Mouse (Mus musculus): Measurements from ENCODE around the gene Fxyd2. TPM values are rescaled to one million over a fixed set of nuclear protein-coding genes. Genes with fewer than 3 reads are reported as not detected.
A peak's percentile ranks its signal among the peaks of the same experiment; 100 is the strongest.

The Fxyd2 gene
- polyA plus RNA-seq, 1 experiment from 2014 or later: 5.5 TPM

GRCm38 (mm10) chr9:45374988-45375502 is 24.4 kb upstream of the Fxyd2 start:
- ATAC-seq: no peak
- peaks cover 67% of the 10 kb centered on the region for H3K4me1 ChIP-seq (replicated peaks)

GRCm38 (mm10) chr9:45376427-45376826 is 23.0 kb upstream of the Fxyd2 start:
- Histone ChIP-seq H3K4me3 (replicated peaks) (no peak overlapping the region), H3K4me2 (replicated peaks) (no peak overlapping the region), H3K9me3 (no peaks in the 10 kb centered on the region; the same call in 1 of the 2 replicates), H3K36me3 (peaks cover 10% of the 10 kb centered on the region), H3K27me3 (no peaks in the 10 kb centered on the region), H3K4me1 (replicated peaks) (peaks cover 76% of the 10 kb centered on the region), H3K9ac (replicated peaks) (no peak overlapping the region), H3K27ac (no peak overlapping the region)
- no peak for ATAC-seq
- 82% methylated on average over 4 of the region's 4 CpGs for WGBS

More at GRCm38 (mm10) chr9:45374988-45375502, 24.4 kb upstream of the Fxyd2 start:
- no peaks in the 10 kb centered on the region; the same call in 1 of the 2 replicates for H3K9me3 ChIP-seq
- H3K4me2 ChIP-seq (replicated peaks): no peak overlapping the region
- 93% methylated on average over 6 of the region's 6 CpGs for WGBS
- no peak overlapping the region for H3K4me3 ChIP-seq (replicated peaks)
- H3K27me3 ChIP-seq: no peaks in the 10 kb centered on the region
- H3K36me3 ChIP-seq: peaks cover 10% of the 10 kb centered on the region
- no peak overlapping the region for H3K9ac ChIP-seq (replicated peaks)
- no peak overlapping the region for H3K27ac ChIP-seq

DNA sequence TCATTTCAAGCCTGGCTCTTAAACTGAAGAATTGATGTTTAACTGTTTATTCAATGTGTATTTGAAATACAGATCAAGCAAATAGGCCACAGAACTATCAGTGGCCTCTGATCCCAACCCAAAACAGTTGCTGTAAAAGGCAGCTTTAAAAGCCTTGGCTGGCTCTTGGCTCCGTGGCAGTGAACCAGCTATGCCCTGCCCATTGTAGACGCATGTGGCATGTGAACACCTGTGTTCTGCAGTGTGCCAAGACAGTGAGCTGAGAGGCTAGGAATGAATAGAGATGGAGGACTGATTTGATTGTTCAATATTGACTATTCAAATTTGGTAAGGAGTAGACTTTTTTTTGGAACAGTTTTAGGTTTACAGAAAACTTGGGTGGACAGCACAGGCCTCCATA is 22.6 kb upstream of the Fxyd2 start:
- Histone ChIP-seq H3K36me3 (peaks cover 12% of the 10 kb centered on the region), H3K4me1 (replicated peaks) (peaks cover 76% of the 10 kb centered on the region), H3K27ac (no peak overlapping the region), H3K4me2 (replicated peaks) (no peak overlapping the region), H3K9me3 (no peaks in the 10 kb centered on the region; the same call in 1 of the 2 replicates), H3K4me3 (replicated peaks) (no peak overlapping the region), H3K9ac (replicated peaks) (no peak overlapping the region), H3K27me3 (no peaks in the 10 kb centered on the region)
- no peak for ATAC-seq
- 90% methylated on average over 2 of the region's 2 CpGs for WGBS

- Histone ChIP-seq H3K36me3 (peaks cover 11% of the 10 kb centered on the region), H3K27ac (peak overlapping the region; percentile 74), H3K27me3 (no peaks in the 10 kb centered on the region), H3K4me1 (replicated peaks) (peaks cover 61% of the 10 kb centered on the region), H3K4me2 (replicated peaks) (peak overlapping the region; percentile 11; the same call in 1 of the 2 replicates), H3K4me3 (replicated peaks) (no peak overlapping the region), H3K9me3 (no peaks in the 10 kb centered on the region), H3K9ac (replicated peaks) (peak overlapping the region; percentile 37; the same call in 1 of the 2 replicates)
- 33% methylated on average over 10 of the region's 10 CpGs for WGBS
- peak; percentile 82 for ATAC-seq
Observed at GRCm38 (mm10) chr9:45380411-45381251, 18.8 kb upstream of the Fxyd2 start.

DNA sequence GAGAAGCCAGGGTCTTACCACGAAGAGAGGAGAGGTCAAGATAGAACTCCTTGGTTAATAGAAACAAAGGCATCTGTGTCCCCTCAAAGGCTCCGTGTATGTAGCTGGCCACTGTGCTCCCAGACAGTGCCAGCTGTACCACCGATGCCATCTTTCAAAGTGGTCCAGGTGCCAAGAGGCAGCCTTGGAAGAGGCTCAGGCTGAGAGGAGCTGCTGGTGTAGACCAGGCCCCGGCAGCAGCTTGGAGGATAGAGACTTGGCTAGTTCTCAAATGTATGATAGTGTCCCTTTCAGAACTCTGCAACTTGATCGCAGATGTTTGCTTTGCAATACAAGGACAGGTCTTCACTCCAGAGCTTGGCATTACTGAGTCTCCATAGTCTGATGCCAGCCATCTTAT is 17.1 kb upstream of the Fxyd2 start:
- no peak overlapping the region for H3K9ac ChIP-seq (replicated peaks)
- no peak for ATAC-seq
- no peaks in the 10 kb centered on the region for H3K27me3 ChIP-seq
- H3K27ac ChIP-seq: no peak overlapping the region
- H3K36me3 ChIP-seq: 0 out of 2 replicates have a peak, but pooled peaks cover 4% of the 10 kb centered on the region
- H3K4me2 ChIP-seq (replicated peaks): no peak overlapping the region
- H3K4me3 ChIP-seq (replicated peaks): no peak overlapping the region
- 88% methylated on average over 5 of the region's 5 CpGs for WGBS
- no peaks in the 10 kb centered on the region for H3K9me3 ChIP-seq
- peaks cover 51% of the 10 kb centered on the region for H3K4me1 ChIP-seq (replicated peaks)

DNA sequence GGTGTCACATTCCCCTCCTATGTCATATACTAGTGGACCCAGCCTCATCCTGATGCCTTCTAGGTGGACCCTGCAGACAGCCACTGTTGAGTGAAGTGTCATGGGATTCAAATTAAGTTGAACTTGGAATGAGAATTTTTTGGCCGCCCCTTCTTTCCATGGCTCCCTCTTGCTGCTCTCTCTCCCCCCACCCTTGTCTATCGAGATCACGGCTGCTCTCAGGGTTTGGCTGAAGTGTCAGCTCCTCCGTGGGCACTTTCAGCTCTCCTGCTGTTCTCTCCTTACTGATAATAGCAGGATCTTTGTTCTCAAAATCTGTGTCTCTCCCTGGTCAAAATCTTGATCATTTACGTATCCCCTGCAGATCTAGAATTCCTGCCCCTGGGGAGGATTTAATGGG is 16.6 kb upstream of the Fxyd2 start:
- 83% methylated on average over 5 of the region's 5 CpGs for WGBS
- H3K4me2 ChIP-seq (replicated peaks): no peak overlapping the region
- H3K36me3 ChIP-seq: 0 out of 2 replicates have a peak, but pooled peaks cover 4% of the 10 kb centered on the region
- H3K27me3 ChIP-seq: no peaks in the 10 kb centered on the region
- H3K4me1 ChIP-seq (replicated peaks): peaks cover 51% of the 10 kb centered on the region
- no peak overlapping the region for H3K9ac ChIP-seq (replicated peaks)
- no peak overlapping the region for H3K27ac ChIP-seq
- H3K9me3 ChIP-seq: no peaks in the 10 kb centered on the region
- no peak overlapping the region for H3K4me3 ChIP-seq (replicated peaks)
- ATAC-seq: no peak

- no peak overlapping the region for H3K4me3 ChIP-seq (replicated peaks)
- H3K9ac ChIP-seq (replicated peaks): no peak overlapping the region
- H3K36me3 ChIP-seq: 0 out of 2 replicates have a peak, but pooled peaks cover 4% of the 10 kb centered on the region
- H3K27ac ChIP-seq: no peak overlapping the region
- ATAC-seq: no peak
- peaks cover 44% of the 10 kb centered on the region for H3K4me1 ChIP-seq (replicated peaks)
- H3K27me3 ChIP-seq: no peaks in the 10 kb centered on the region
- no peaks in the 10 kb centered on the region for H3K9me3 ChIP-seq
- 89% methylated on average over 6 of the region's 6 CpGs for WGBS
- no peak overlapping the region for H3K4me2 ChIP-seq (replicated peaks)
Observed at GRCm38 (mm10) chr9:45383883-45384282, 15.6 kb upstream of the Fxyd2 start.

GRCm38 (mm10) chr9:45386698-45387097 is 12.8 kb upstream of the Fxyd2 start:
- Histone ChIP-seq H3K9me3 (no peaks in the 10 kb centered on the region), H3K27ac (no peak overlapping the region), H3K4me3 (replicated peaks) (no peak overlapping the region), H3K4me2 (replicated peaks) (no peak overlapping the region), H3K9ac (replicated peaks) (no peak overlapping the region), H3K36me3 (peaks cover 14% of the 10 kb centered on the region; the same call in 1 of the 2 replicates), H3K27me3 (no peaks in the 10 kb centered on the region), H3K4me1 (replicated peaks) (peaks cover 15% of the 10 kb centered on the region)
- ATAC-seq: no peak
- WGBS: 91% methylated on average over 5 of the region's 5 CpGs

DNA sequence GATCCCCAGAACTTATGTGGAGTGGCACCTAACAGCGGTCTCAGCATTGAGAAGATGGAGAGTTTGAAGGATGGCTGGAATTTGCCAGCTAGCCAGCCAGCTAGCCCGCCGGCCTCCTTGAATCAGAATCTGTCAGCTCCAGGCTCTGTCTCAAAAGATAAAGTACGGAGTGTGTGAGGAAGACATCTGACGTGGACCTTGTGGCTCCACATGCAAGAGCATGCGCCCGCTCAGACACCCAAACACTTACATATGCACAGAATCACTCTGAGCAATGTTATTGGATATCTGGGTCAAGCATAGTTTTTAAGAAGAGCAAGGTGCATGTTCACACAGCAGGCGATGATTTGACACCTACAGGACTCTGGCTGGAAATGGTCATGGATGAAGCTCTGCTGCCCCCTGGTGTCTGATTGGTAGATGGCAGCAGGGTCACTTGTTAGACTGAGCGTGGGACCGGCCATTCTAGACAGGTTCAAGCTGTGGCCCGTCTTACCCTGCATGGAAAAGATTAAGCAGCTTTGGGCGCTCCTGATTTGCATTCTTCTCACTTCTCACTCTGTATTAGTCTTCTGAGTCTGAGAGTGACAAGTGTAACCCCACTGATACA is 11.0 kb upstream of the Fxyd2 start:
- Histone ChIP-seq H3K4me2 (replicated peaks) (no peak overlapping the region), H3K9ac (replicated peaks) (0 out of 2 replicates have a peak overlapping the region, but pooled peaks have one; percentile 25), H3K4me3 (replicated peaks) (no peak overlapping the region), H3K27ac (no peak overlapping the region), H3K9me3 (no peaks in the 10 kb centered on the region), H3K27me3 (no peaks in the 10 kb centered on the region), H3K4me1 (replicated peaks) (peaks cover 3% of the 10 kb centered on the region; the same call in 1 of the 2 replicates), H3K36me3 (peaks cover 30% of the 10 kb centered on the region)
- WGBS: 47% methylated on average over 12 of the region's 12 CpGs
- ATAC-seq: peak; percentile 77; the same call in 1 of the 2 replicates

DNA sequence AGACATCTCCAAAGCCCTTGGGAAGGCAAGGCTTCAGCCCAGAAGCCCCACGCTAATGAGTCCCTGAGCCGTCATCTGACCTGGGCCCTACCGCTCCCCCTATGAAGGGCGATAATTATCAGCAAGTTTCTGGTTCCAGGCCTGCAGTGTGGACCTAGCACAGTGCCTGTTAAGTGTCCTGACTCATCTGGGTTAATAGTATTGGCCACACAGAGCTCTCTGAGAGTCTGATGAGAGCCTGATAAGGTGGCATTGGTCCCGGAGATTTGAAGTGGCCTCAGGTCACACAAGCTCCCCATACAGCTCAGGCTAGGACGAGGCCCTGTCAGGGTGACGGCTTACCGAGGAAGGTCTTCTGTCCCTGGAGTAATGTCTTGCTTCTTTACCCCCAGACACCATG is 9.9 kb upstream of the Fxyd2 start:
- Histone ChIP-seq H3K9ac (replicated peaks) (no peak overlapping the region), H3K4me1 (replicated peaks) (peaks cover 3% of the 10 kb centered on the region; the same call in 1 of the 2 replicates), H3K27me3 (no peaks in the 10 kb centered on the region), H3K27ac (no peak overlapping the region), H3K4me3 (replicated peaks) (no peak overlapping the region), H3K9me3 (no peaks in the 10 kb centered on the region), H3K36me3 (peaks cover 41% of the 10 kb centered on the region), H3K4me2 (replicated peaks) (no peak overlapping the region)
- no peak for ATAC-seq
- WGBS: 89% methylated on average over 8 of the region's 8 CpGs

- Histone ChIP-seq H3K9ac (replicated peaks) (no peak overlapping the region), H3K27ac (no peak overlapping the region), H3K4me3 (replicated peaks) (no peak overlapping the region), H3K9me3 (no peaks in the 10 kb centered on the region), H3K36me3 (peaks cover 58% of the 10 kb centered on the region), H3K4me2 (replicated peaks) (no peak overlapping the region), H3K4me1 (replicated peaks) (peaks cover 3% of the 10 kb centered on the region; the same call in 1 of the 2 replicates), H3K27me3 (no peaks in the 10 kb centered on the region)
- 82% methylated on average over 7 of the region's 7 CpGs for WGBS
- no peak for ATAC-seq
Observed at GRCm38 (mm10) chr9:45391299-45391698, 8.2 kb upstream of the Fxyd2 start.

- no peak overlapping the region for H3K9ac ChIP-seq (replicated peaks)
- no peaks in the 10 kb centered on the region for H3K9me3 ChIP-seq
- H3K4me3 ChIP-seq (replicated peaks): no peak overlapping the region
- no peaks in the 10 kb centered on the region for H3K4me1 ChIP-seq (replicated peaks)
- ATAC-seq: no peak
- no peak overlapping the region for H3K4me2 ChIP-seq (replicated peaks)
- H3K27ac ChIP-seq: no peak overlapping the region
- H3K36me3 ChIP-seq: peaks cover 60% of the 10 kb centered on the region
- 92% methylated on average over 6 of the region's 6 CpGs for WGBS
- H3K27me3 ChIP-seq: no peaks in the 10 kb centered on the region
Observed at GRCm38 (mm10) chr9:45395218-45395617, 4.3 kb upstream of the Fxyd2 start.
